Mouse (Mus musculus) spleen, adult 2 months (tissue): ENCODE measurements around the gene 6430548M08Rik.

Experiments
- CTCF ChIP-seq: fragments of 200-500 bp; IDR thresholded peaks from 2 replicates; pipeline ENCODE4 v1.5.1; 2011; ENCODE audit warnings: mild to moderate bottlenecking, inconsistent platforms; ENCODE audit not compliant: insufficient read depth, insufficient read length, insufficient replicate concordance; ENCODE audit errors: extremely low read depth
- POLR2A ChIP-seq: fragments of 200-500 bp; IDR thresholded peaks from 2 replicates; pipeline ENCODE4 v1.6.1; 2011; ENCODE audit warnings: low read depth, low read length, inconsistent platforms

GRCm38 (mm10) chr8:120144652-120145301 lies 30.8 kb downstream of the 6430548M08Rik start:
- TF ChIP-seq CTCF (no peak), POLR2A (no peak)
